Mouse (Mus musculus) urinary bladder, postnatal 10 days (tissue): Measurements from ENCODE around the gene Vav1.

Experiments
- DNase-seq: peaks from one replicate; pipeline ENCODE4 v3.0.0; 2022; ENCODE audit warnings: low spot score

Gene Vav1

GRCm38 (mm10) chr17:57339298-57339697 lies 60.4 kb downstream of the Vav1 start:
- no peak for DNase-seq

- DNase-seq = no peak
These were observed 62.7 kb downstream of the Vav1 start for GRCm38 (mm10) chr17:57341568-57341967.

- no peak for DNase-seq
These were observed 65.3 kb downstream of the Vav1 start for GRCm38 (mm10) chr17:57344029-57344707.

GRCm38 (mm10) chr17:57347017-57347416 lies 68.1 kb downstream of the Vav1 start:
- DNase-seq = no peak

GRCm38 (mm10) chr17:57347781-57348180 lies 68.9 kb downstream of the Vav1 start:
- DNase-seq = no peak

GRCm38 (mm10) chr17:57349067-57349466 lies 70.2 kb downstream of the Vav1 start:
- DNase-seq = no peak

GRCm38 (mm10) chr17:57350212-57350611 lies 71.3 kb downstream of the Vav1 start:
- DNase-seq = no peak

- DNase-seq = no peak
These were observed 72.2 kb downstream of the Vav1 start for GRCm38 (mm10) chr17:57351107-57351506.

- no peak for DNase-seq
These were observed 79.5 kb downstream of the Vav1 start, which contains the start of gene Adgre1 for GRCm38 (mm10) chr17:57358441-57358840. Gene Adgre1 (plus strand): TSS chr17:57358691.

- no peak for DNase-seq
These were observed 80.8 kb downstream of the Vav1 start for GRCm38 (mm10) chr17:57359485-57360241.
